Mouse (Mus musculus) cerebellum, adult 11 months (tissue): ENCODE data around the gene Draxin.
"Not testable (repeated sequence)": the region's sequence is repeated elsewhere in the genome, so short reads cannot be mapped to it uniquely, and the experiment has no call there.

Experiments used
- DNase-seq: peaks from one replicate; pipeline ENCODE4 v3.0.0; 2022

The Draxin gene

DNA sequence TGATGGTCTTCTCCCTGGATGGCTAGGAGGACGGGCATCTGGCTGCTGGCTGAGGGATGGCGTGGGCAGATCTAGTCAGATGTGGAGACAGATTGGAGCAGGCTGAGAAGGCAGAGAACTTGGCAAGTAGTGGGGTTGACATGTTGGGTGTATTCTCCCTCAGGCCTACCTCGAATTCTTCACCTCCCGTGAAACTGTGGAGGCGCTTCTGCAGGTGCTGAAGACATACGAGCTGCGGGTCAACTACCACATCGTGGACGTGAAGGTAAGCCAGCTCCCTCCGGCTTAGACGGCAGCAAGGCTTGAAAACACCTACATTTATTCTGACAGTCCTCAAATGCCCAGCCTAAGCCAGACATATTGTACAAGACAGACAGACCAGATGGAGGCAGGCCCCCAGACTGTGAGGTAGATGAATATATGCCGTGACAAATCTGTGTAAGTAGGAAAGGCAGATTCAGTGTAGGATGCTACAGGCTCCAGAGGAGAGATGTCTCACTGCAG lies 77.0 kb downstream of the Draxin start:
- no peak for DNase-seq

DNA sequence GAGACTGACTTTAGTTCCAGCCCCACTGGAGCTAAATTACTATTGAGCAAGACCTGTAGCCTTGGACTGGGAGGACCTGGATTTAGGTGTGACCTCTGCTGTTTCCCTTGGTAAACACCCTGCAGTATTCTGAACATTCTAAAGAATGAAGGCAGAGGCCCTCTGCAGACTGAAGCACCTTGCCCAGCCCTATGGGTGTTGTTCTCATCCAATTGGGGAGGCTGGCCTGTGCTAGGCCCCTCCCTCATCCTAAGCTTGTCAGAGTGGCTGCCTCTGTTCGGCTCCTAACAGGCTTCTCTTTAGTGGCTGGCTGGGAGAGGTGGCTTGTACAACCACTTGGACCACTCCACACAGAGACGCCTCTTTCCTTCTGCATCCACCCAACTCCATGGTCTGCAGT lies 77.5 kb downstream of the Draxin start:
- DNase-seq = no peak

GRCm38 (mm10) chr4:148051886-148052285 lies 78.6 kb downstream of the Draxin start:
- no peak for DNase-seq

DNA sequence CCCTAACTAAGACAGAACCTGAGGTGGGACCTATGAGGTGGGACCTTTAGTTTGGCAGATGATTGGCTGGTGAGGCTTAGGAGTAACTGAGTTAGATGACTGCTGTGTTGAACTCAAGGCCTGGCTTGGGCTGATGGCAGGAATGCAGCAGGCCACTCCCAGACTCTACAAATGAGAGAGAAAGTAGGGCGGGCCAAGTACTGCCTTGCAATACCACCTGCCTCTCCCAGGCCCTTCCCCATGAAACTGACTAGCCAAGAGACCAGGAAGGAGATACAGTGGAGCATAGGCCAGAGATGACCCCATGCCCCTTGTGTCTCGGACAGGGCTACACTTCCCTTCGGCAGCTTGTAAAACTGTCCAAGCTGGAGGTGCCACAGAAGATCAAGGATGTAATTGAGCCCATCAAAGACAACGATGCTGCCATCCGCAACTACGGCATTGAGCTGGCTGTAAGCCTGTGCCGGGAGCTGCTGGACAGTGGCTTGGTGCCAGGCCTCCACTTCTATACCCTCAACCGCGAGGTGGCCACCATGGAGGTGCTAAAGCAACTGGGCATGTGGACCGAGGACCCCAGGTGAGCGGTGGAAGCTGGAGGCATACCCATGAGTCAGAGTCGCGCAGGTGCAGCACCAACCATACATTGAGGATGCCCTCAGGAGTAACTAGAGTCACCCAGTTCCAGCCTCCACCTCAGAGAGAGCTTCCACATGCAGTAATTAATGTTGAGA lies 79.3 kb downstream of the Draxin start:
- no peak for DNase-seq

DNA sequence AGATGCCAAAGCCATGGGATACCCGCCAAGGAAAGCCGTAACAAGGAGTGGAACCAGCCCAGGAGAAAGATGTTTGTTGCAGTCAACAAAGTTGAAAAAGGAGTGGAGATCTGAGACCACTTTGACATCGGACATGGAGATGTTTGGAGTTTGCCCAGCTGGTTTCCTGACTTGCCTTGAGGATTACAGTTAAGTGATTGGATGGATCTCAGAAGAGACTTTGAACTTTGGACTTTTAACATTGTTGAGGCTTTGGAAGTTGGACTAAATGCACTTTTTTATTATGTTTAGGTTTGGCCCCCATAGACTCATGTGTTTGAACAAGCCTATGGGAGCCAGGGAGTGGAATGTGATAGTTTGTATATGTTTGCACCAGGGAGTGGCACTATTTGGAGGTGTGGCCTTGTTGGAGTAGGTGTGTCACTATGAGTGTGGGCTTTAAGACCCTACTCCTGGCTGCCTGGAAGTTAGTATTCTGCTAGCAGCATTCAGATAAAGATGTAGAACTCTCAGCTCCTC lies 80.0 kb downstream of the Draxin start:
- not testable (repeated sequence) for DNase-seq
